Mouse (Mus musculus) liver, embryonic 12.5 days (tissue): Measurements from ENCODE around the gene Arhgef2. TPM values are rescaled to one million over a fixed set of nuclear protein-coding genes. Genes with fewer than 3 reads are reported as not detected.

Experiments used
- polyA plus RNA-seq: library from polyadenylated mRNA; unstranded; fragments of >200 nt; fragmentation: Nextera tagmentation; extraction: Ambion mirVana; gene quantifications from 2 replicates; pipeline ENCODE4 v1.2.1, GENCODE M21; 2016

The Arhgef2 gene
- polyA plus RNA-seq, 1 experiment from 2014 or later: 33.0 TPM

Other genes starting within 250 kb of the Arhgef2 start
- 9.2 and 10.0 TPM in 2 replicates for gene Paqr6, start 241.4 kb upstream of the Arhgef2 start, polyA plus RNA-seq
- gene Bglap3, start 233.2 kb upstream of the Arhgef2 start, polyA plus RNA-seq: 0.11 and 0.13 TPM in 2 replicates
- not detected in 2 replicates for gene Bglap2, start 227.3 kb upstream of the Arhgef2 start, polyA plus RNA-seq
- not detected in 2 replicates for gene Bglap, start 221.5 kb upstream of the Arhgef2 start, polyA plus RNA-seq
- 104 and 115 TPM in 2 replicates for gene Pmf1, start 195.6 kb upstream of the Arhgef2 start, polyA plus RNA-seq
- gene Slc25a44, start 180.8 kb upstream of the Arhgef2 start, polyA plus RNA-seq: 14.0 and 14.9 TPM in 2 replicates
- 14.4 and 17.6 TPM in 2 replicates for gene Sema4a, start 144.8 kb upstream of the Arhgef2 start, polyA plus RNA-seq
- gene Lmna, start 96.0 kb upstream of the Arhgef2 start, polyA plus RNA-seq: 189 TPM in 2 replicates
- 2.8 and 3.1 TPM in 2 replicates for gene Mex3a, start 73.6 kb upstream of the Arhgef2 start, polyA plus RNA-seq
- 0.70 TPM in 1 of 2 replicates, not detected in the other for gene Rab25, start 57.7 kb upstream of the Arhgef2 start, polyA plus RNA-seq
- gene Lamtor2, start 52.9 kb upstream of the Arhgef2 start, polyA plus RNA-seq: 101 and 102 TPM in 2 replicates
- 37.9 and 39.5 TPM in 2 replicates for gene Ubqln4, start 52.2 kb upstream of the Arhgef2 start, polyA plus RNA-seq
- gene Ssr2, start 30.1 kb upstream of the Arhgef2 start, polyA plus RNA-seq: 172 and 177 TPM in 2 replicates
- gene Rxfp4, start 47.2 kb downstream of the Arhgef2 start, polyA plus RNA-seq: not detected in 2 replicates
- 44.1 and 46.4 TPM in 2 replicates for gene Khdc4, start 79.8 kb downstream of the Arhgef2 start, polyA plus RNA-seq
- gene Rit1, start 110.9 kb downstream of the Arhgef2 start, polyA plus RNA-seq: 36.0 and 36.4 TPM in 2 replicates
- gene Syt11, start 169.2 kb downstream of the Arhgef2 start, polyA plus RNA-seq: 1.4 and 1.5 TPM in 2 replicates
- gene Gon4l, start 229.3 kb downstream of the Arhgef2 start, polyA plus RNA-seq: 6.8 and 7.6 TPM in 2 replicates